Mouse (Mus musculus) liver, embryonic 13.5 days (tissue): ENCODE results near the gene Olfr690. TPM values are rescaled to one million over a fixed set of nuclear protein-coding genes. Genes with fewer than 3 reads are reported as not detected.
"Not testable (repeated sequence)": the region's sequence is repeated elsewhere in the genome, so short reads cannot be mapped to it uniquely, and the experiment has no call there.

Source experiments
- ATAC-seq: fragments of 200-750 bp; cut with Nextera tagmentation; 2 replicates; pipeline ENCODE4 v1.8.0; 2017; ENCODE audit warnings: low read depth, mild to moderate bottlenecking, moderate number of reproducible peaks, moderate library complexity
- DNase-seq: peaks from one replicate; pipeline ENCODE4 v3.0.0; 2022
- H3K27ac ChIP-seq: fragments of 300-500 bp; sonication (generic); 2 replicates; pipeline ENCODE4 v1.5.1; 2015; ENCODE audit warnings: moderate library complexity, mild to moderate bottlenecking, inconsistent platforms
- H3K27me3 ChIP-seq: fragments of 300-500 bp; sonication (generic); 2 replicates; pipeline ENCODE4 v1.6.1; 2015; ENCODE audit warnings: mild to moderate bottlenecking, inconsistent platforms
- H3K36me3 ChIP-seq: fragments of 300-500 bp; sonication (generic); 2 replicates; pipeline ENCODE4 v1.6.1; 2015; ENCODE audit warnings: mild to moderate bottlenecking, inconsistent platforms
- H3K4me1 ChIP-seq: fragments of 300-500 bp; sonication (generic); replicated peaks from 2 replicates; pipeline ENCODE4 v1.6.1; 2015; ENCODE audit warnings: inconsistent platforms
- H3K4me2 ChIP-seq: fragments of 300-500 bp; sonication (generic); 2 replicates; pipeline ENCODE4 v1.6.1; 2015; ENCODE audit warnings: inconsistent platforms, mild to moderate bottlenecking, moderate library complexity
- H3K4me3 ChIP-seq: fragments of 300-500 bp; sonication (generic); replicated peaks from 2 replicates; pipeline ENCODE4 v1.5.1; 2015; ENCODE audit warnings: mild to moderate bottlenecking, inconsistent platforms
- H3K9ac ChIP-seq: fragments of 300-500 bp; sonication (generic); 2 replicates; pipeline ENCODE4 v1.6.1; 2015; ENCODE audit warnings: mild to moderate bottlenecking, inconsistent platforms
- H3K9me3 ChIP-seq: fragments of 300-500 bp; sonication (generic); replicated peaks from 2 replicates; pipeline ENCODE4 v1.6.1; 2016; ENCODE audit warnings: inconsistent platforms
- WGBS: fragments of 180-500 bp; shearing (Covaris S2); methylation state at CpG from one replicate; pipeline ENCODE4 v1.1.7; 2015; ENCODE audit not compliant: insufficient replicate concordance; 5-methylcytosine and 5-hydroxymethylcytosine counted together
- polyA plus RNA-seq: library from polyadenylated mRNA; unstranded; fragments of >200 nt; fragmentation: Nextera tagmentation; extraction: Ambion mirVana; gene quantifications from 2 replicates; pipeline ENCODE4 v1.2.1, GENCODE M21; 2015

The Olfr690 gene
- not detected in 2 replicates for polyA plus RNA-seq

DNA sequence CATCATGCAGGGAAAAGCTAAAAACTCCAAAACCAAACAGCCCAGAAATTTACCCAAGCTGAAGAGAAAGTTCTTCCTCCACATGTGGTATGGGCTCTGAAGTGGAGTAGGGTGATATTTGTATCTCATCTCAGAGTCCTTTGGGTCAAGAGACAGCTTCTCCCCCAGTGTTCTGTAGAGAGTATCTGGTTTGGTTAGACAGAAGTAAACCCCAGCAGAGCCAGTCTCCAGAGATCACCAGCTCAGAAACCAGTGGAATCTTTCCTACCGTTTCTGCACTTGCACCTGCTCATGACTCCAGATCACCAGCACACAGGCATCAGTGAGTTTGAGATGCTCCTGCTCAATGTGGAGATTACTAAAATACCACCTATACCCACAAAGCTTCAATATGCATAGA, at the start of gene Olfr690:
TSS of gene Olfr690 (minus strand) at position 101 of the 400 bp plus-strand sequence.
- Histone ChIP-seq H3K27me3 (no peaks in the 10 kb centered on the region), H3K9ac (no peak within 1 kb of the TSS), H3K9me3 (no peaks in the 10 kb centered on the region), H3K4me3 (no peak within 1 kb of the TSS), H3K27ac (no peak within 1 kb of the TSS), H3K36me3 (no peaks in the 10 kb centered on the region), H3K4me2 (no peak within 1 kb of the TSS), H3K4me1 (no peaks in the 10 kb centered on the region)
- WGBS, result 59% methylated on average over 1 of the region's 1 CpGs
- DNase-seq, result no peak
- ATAC-seq, result no peak

DNA sequence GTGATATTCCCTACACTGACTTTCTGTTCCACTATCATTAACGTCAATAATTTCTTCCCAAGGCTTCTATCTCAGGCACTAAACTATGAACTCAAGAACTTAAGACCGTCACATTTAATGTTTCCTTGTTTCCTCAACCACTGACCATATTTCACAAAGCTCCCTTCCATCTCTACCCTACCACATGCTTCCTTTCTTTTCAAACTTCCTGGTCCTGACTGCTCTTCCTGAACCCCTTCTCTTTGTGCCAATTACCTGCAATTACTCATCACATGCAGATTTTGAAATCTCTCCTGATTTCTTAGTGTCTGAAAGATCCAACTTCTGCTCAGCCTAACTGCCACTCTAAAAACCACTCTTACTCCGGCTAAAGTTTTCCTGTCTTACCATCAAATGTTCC, 46.4 kb upstream of the Olfr690 start:
- ATAC-seq (no peak), DNase-seq (no peak)
- no peaks in the 10 kb centered on the region for H3K4me1 ChIP-seq
- 74% methylated on average over 3 of the region's 3 CpGs for WGBS
- no peak overlapping the region for H3K27ac ChIP-seq
- no peaks in the 10 kb centered on the region for H3K27me3 ChIP-seq
- H3K4me2 ChIP-seq, result no peak overlapping the region
- H3K9ac ChIP-seq, result no peak overlapping the region
- H3K9me3 ChIP-seq, result no peaks in the 10 kb centered on the region
- H3K4me3 ChIP-seq, result no peak overlapping the region
- peaks cover 73% of the 10 kb centered on the region for H3K36me3 ChIP-seq

DNA sequence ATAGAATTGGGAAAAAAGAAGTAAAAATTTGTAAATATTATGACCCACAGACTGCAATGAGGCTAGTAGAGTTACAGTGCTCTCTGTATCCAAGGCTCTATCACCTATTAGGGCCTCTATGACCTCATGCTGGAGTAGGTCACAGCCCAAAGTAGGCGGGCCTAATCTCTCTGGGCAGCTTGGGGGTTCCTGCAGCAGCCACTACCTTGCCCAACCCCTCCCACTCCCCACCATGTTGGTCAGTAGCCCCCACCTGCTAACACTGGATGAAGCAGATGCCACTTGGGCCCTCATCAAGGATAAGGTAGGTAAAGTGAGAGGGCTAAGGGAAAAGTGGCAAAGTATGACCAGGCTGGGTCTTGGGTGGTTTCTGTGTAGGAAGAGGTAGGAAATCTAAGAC, 41.0 kb upstream of the Olfr690 start, which contains the start of gene Gm5901:
TSS of gene Gm5901 (plus strand) at position 173 of the 400 bp plus-strand sequence.
- Histone ChIP-seq H3K4me1 (peaks cover 6% of the 10 kb centered on the region), H3K4me2 (no peak within 1 kb of the TSS), H3K36me3 (peaks cover 30% of the 10 kb centered on the region), H3K4me3 (no peak within 1 kb of the TSS), H3K9ac (no peak within 1 kb of the TSS), H3K27me3 (no peaks in the 10 kb centered on the region), H3K27ac (no peak within 1 kb of the TSS), H3K9me3 (no peaks in the 10 kb centered on the region)
- 60% methylated on average over 1 of the region's 1 CpGs for WGBS
- DNase-seq (no peak), ATAC-seq (no peak)

DNA sequence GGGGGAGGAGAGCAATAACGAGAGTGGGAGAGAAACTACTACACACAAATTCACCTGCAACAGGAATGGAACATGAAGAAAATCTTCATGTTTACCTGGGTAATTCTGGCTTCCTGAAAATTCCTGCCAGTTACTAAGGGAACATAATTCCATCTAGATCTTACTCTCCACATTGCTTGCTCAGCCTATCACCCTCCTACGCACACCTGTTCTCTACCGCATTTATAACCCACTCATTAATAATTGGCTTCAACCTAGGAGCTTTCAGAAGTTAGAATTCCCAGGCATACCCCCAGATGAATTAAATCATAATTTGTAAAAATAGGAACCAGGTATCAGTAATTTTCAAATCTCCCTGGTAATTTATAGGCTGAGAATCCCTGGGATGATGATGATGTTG, 40.1 kb upstream of the Olfr690 start:
- no peak overlapping the region for H3K9ac ChIP-seq
- ATAC-seq, result no peak
- H3K36me3 ChIP-seq, result peaks cover 21% of the 10 kb centered on the region
- no peak overlapping the region for H3K27ac ChIP-seq
- DNase-seq, result no peak
- no peaks in the 10 kb centered on the region for H3K9me3 ChIP-seq
- H3K27me3 ChIP-seq, result no peaks in the 10 kb centered on the region
- no peak overlapping the region for H3K4me2 ChIP-seq
- H3K4me3 ChIP-seq, result no peak overlapping the region
- 75% methylated on average over 3 of the region's 3 CpGs for WGBS
- peaks cover 6% of the 10 kb centered on the region for H3K4me1 ChIP-seq

DNA sequence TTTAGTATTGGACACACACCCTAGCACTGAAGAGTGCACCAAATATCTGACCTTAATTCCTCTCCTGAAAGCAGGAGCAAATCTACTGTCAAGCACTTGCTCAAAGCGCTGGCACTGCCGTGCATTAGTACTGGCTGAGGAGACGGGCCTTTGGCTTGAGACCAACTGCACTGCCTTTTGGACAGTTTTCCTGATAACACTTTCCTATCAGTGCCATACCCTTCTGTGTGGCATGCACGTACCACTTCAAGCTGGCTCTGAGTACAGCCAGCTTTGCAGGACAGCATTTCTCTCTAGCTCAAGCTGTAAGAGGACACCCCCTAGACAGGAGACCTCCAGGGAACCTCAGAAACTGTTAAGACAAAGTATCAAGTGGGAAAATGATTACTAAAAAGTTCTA, 39.6 kb upstream of the Olfr690 start:
- no peak overlapping the region for H3K4me2 ChIP-seq
- no peaks in the 10 kb centered on the region for H3K27me3 ChIP-seq
- peaks cover 16% of the 10 kb centered on the region for H3K36me3 ChIP-seq
- H3K27ac ChIP-seq, result no peak overlapping the region
- ATAC-seq, result 0 out of 2 replicates have a peak, but pooled peaks have one; percentile 54
- DNase-seq, result no peak
- no peak overlapping the region for H3K4me3 ChIP-seq
- no peaks in the 10 kb centered on the region for H3K9me3 ChIP-seq
- H3K9ac ChIP-seq, result no peak overlapping the region
- WGBS, result 31% methylated on average over 4 of the region's 4 CpGs
- peaks cover 6% of the 10 kb centered on the region for H3K4me1 ChIP-seq

DNA sequence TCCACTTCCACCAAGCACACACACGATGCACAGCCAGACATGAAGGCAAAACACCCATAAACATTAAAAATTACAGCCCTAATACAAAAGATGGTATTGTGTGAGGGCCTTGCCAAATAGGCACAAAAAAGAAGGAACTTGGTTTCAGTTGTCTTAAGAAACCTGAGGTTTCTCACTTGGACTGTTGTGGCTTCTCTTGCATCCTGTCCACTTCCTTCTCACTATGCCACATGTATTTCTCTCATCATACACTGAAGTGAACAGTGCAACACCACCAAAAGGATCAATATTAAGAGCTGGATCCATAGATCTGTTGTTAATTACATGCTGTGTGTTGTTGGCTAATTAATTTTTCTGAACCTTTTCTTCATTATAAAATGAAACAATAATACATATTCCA, 39.0 kb upstream of the Olfr690 start:
- no peak for DNase-seq
- Histone ChIP-seq H3K36me3 (peaks cover 10% of the 10 kb centered on the region), H3K4me2 (no peak overlapping the region), H3K4me1 (peaks cover 6% of the 10 kb centered on the region), H3K4me3 (no peak overlapping the region), H3K27ac (no peak overlapping the region), H3K27me3 (no peaks in the 10 kb centered on the region), H3K9ac (no peak overlapping the region), H3K9me3 (no peaks in the 10 kb centered on the region)
- ATAC-seq, result no peak
- 47% methylated on average over 1 of the region's 1 CpGs for WGBS

DNA sequence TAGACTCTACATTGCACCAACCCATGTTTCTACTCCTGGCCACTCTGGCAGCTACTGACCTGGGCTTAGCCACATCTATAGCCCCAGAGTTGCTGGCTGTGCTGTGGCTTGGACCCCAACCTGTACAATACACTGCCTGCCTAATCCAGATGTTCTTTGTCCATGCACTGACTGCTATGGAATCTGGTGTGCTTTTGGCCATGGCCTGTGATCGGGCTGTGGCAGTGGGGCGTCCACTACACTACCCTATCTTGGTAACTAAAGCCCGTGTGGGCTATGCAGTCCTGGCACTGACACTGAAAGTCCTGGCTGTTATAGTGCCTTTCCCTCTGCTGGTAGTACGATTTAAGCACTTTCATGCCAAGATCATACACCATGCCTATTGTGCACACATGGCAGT, 34.6 kb upstream of the Olfr690 start:
- 75% methylated on average over 4 of the region's 4 CpGs for WGBS
- H3K36me3 ChIP-seq, result no peaks in the 10 kb centered on the region
- no peak overlapping the region for H3K4me2 ChIP-seq
- H3K4me3 ChIP-seq, result no peak overlapping the region
- H3K27me3 ChIP-seq, result no peaks in the 10 kb centered on the region
- H3K4me1 ChIP-seq, result peaks cover 3% of the 10 kb centered on the region
- no peak overlapping the region for H3K27ac ChIP-seq
- no peak for ATAC-seq
- no peak overlapping the region for H3K9ac ChIP-seq
- DNase-seq, result no peak
- no peaks in the 10 kb centered on the region for H3K9me3 ChIP-seq

DNA sequence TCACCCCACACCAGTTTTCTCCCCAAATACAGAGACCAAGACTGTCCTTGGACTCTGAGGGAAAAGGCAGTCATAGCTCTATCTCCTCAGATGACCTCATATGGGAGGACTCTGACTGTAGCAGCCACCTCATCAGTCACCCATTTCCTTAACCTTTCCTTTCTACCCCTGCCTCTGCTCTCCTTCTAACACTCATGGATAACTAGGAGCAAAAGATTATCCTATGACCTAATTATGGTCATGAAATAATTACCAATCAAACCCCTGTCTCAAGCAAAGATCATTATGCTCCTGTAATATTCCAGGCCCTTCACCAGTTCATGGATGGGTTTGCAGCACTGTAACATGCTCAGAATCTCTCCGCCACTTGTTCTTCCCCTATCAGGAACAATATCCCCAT, 34.0 kb upstream of the Olfr690 start, which contains the start of gene Olfr692:
TSS of gene Olfr692 (plus strand) at position 301 of the 400 bp plus-strand sequence.
- Histone ChIP-seq H3K27ac (no peak within 1 kb of the TSS), H3K4me3 (no peak within 1 kb of the TSS), H3K27me3 (no peaks in the 10 kb centered on the region), H3K36me3 (no peaks in the 10 kb centered on the region), H3K9me3 (no peaks in the 10 kb centered on the region), H3K4me1 (no peaks in the 10 kb centered on the region), H3K9ac (no peak within 1 kb of the TSS), H3K4me2 (no peak within 1 kb of the TSS)
- DNase-seq, result no peak
- ATAC-seq, result no peak
- 59% methylated on average over 1 of the region's 1 CpGs for WGBS

DNA sequence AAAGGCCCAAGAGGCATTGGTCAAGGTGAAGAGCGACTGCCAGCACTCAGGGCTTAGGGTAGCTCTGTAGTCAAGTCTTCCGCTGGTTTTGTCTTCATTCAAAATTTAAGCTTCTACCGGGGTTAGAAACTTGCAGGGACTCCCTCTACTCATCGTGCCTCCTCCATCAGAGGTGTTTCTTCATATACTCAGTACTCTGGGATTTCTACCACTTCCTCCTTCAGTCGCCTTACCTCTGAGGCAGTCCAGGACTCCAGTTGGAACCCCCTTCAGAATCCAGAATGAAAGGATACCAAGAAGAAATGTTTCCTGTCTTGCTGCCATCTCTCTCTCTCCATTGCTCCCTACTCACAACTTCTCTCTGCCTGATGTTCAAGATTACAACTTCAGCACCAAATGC, 33.4 kb upstream of the Olfr690 start:
- no peak overlapping the region for H3K9ac ChIP-seq
- no peaks in the 10 kb centered on the region for H3K27me3 ChIP-seq
- H3K4me3 ChIP-seq, result no peak overlapping the region
- no peaks in the 10 kb centered on the region for H3K4me1 ChIP-seq
- no peaks in the 10 kb centered on the region for H3K9me3 ChIP-seq
- WGBS, result 71% methylated on average over 5 of the region's 5 CpGs
- ATAC-seq (no peak), DNase-seq (no peak)
- no peaks in the 10 kb centered on the region for H3K36me3 ChIP-seq
- H3K27ac ChIP-seq, result no peak overlapping the region
- no peak overlapping the region for H3K4me2 ChIP-seq

DNA sequence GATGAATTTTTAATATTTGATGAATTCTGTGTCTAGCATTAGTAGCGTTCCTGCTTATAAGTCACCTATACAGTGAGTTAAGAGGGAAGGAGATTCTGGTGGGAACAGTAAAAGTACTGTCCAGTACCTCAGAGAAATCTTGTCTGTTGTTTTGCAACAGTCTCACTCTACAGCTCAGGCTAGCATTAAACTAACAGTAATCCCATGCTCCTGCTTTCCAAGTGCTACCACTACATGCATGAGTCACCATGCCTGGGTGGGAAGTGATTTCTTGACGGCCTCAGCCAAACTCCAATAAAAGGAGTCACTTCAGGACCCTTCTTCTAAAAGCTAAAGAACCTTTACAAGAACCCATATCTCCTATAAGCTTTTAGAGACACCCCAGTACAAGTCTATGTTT, 27.8 kb upstream of the Olfr690 start:
- no peaks in the 10 kb centered on the region for H3K9me3 ChIP-seq
- WGBS, result 63% methylated on average over 2 of the region's 2 CpGs
- no peaks in the 10 kb centered on the region for H3K4me1 ChIP-seq
- H3K9ac ChIP-seq, result no peak overlapping the region
- no peaks in the 10 kb centered on the region for H3K36me3 ChIP-seq
- H3K27ac ChIP-seq, result no peak overlapping the region
- no peak overlapping the region for H3K4me2 ChIP-seq
- no peak overlapping the region for H3K4me3 ChIP-seq
- no peaks in the 10 kb centered on the region for H3K27me3 ChIP-seq
- DNase-seq, result no peak
- no peak for ATAC-seq

DNA sequence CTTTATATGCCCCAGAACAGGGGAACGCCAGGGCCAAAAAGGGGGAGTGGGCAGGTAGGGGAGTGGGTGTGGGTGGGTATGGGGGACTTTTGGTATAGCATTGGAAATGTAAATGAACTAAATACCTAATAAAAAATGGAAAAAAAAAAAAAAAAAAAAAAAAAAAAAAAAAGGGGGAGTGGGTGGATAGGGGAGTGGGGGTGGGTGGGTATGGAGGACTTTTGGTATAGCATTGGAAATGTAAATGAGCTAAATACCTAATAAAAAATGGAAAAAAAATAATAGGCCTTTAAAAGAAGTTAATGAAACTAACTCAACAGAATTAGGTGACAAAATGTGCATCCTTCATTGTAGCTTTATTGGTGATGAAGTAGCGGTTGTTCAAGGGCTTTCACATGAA, 22.6 kb upstream of the Olfr690 start:
- ATAC-seq, result peak; percentile 58; the same call in 1 of the 2 replicates
- 85% methylated on average over 1 of the region's 2 CpGs for WGBS
- not testable (repeated sequence) for DNase-seq

DNA sequence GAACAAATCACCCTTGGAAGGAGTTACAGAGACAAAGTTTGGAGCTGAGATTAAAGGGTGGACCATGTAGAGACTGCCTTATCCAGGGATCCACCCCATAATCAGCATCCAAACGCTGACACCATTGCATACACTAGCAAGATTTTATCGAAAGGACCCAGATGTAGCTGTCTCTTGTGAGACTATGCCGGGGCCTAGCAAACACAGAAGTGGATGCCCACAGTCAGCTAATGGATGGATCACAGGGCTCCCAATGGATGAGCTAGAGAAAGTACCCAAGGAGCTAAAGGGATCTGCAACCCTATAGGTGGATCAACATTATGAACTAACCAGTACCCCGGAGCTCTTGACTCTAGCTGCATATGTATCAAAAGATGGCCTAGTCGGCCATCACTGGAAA, 22.2 kb upstream of the Olfr690 start:
- ATAC-seq, H3K4me1 ChIP-seq, H3K4me2 ChIP-seq, H3K27ac ChIP-seq, H3K9ac ChIP-seq, H3K4me3 ChIP-seq, H3K27me3 ChIP-seq, DNase-seq, H3K36me3 ChIP-seq, H3K9me3 ChIP-seq: not testable (repeated sequence)
- WGBS, result no CpG with 5 or more reads among the region's 5 CpGs

More for the DNA sequence above, 22.6 kb upstream of the Olfr690 start:
- H3K4me3 ChIP-seq, H3K27ac ChIP-seq, H3K36me3 ChIP-seq, H3K9ac ChIP-seq, H3K27me3 ChIP-seq, H3K4me1 ChIP-seq, H3K4me2 ChIP-seq, H3K9me3 ChIP-seq: not testable (repeated sequence)
